Mouse (Mus musculus) heart, postnatal 0 days (tissue): ENCODE measurements around the gene Zfp365.

Experiments
- CTCF ChIP-seq: IDR thresholded peaks from 2 replicates; pipeline ENCODE4 v1.5.1; 2016; ENCODE audit warnings: antibody characterized with exemption, control low read depth, low read depth
- EP300 ChIP-seq: IDR thresholded peaks from 2 replicates; pipeline ENCODE4 v1.6.1; 2016; ENCODE audit warnings: antibody characterized with exemption, low read depth

DNA sequence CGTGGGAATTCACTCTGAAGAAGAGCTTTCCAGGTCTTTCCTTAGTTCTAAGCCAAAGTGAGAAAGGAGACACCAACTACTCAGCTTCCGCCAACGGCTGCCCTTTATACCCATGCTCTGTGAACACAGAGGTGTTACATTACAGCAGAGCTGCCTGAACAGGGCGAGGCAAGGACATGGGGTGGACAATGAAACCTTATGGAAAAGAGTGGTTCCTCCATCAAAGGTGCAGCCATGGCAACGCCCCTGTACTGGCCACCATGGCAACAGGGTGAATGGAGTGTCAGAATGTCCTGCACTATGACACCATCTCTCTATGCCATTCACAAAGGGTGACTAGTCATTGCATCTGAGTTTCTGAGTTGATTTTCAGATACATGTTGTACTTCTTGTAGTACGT is 61.4 kb downstream of the Zfp365 start:
- TF ChIP-seq CTCF (no peak), EP300 (no peak)
